Mouse (Mus musculus) G1E (cell line): Measurements from ENCODE around the gene Dtnbp1.

Experiments
- CTCF ChIP-seq: IDR thresholded peaks from 2 replicates; pipeline ENCODE4 v1.5.1; 2012; ENCODE audit warnings: low read depth, low read length, inconsistent platforms, mixed read lengths
- GATA1 ChIP-seq: IDR thresholded peaks from 2 replicates; pipeline ENCODE4 v1.6.1; 2012; ENCODE audit warnings: borderline replicate concordance, low read length, inconsistent platforms, mixed read lengths
- POLR2AphosphoS5 ChIP-seq: IDR thresholded peaks from 2 replicates; pipeline ENCODE4 v1.6.1; 2012; ENCODE audit warnings: low read depth, low read length, inconsistent platforms; ENCODE audit not compliant: insufficient replicate concordance
- TAL1 ChIP-seq: conservative IDR thresholded peaks from 2 replicates; pipeline ENCODE4 v1.6.1; 2012; ENCODE audit warnings: low read depth, low read length, inconsistent platforms, mixed read lengths

DNA sequence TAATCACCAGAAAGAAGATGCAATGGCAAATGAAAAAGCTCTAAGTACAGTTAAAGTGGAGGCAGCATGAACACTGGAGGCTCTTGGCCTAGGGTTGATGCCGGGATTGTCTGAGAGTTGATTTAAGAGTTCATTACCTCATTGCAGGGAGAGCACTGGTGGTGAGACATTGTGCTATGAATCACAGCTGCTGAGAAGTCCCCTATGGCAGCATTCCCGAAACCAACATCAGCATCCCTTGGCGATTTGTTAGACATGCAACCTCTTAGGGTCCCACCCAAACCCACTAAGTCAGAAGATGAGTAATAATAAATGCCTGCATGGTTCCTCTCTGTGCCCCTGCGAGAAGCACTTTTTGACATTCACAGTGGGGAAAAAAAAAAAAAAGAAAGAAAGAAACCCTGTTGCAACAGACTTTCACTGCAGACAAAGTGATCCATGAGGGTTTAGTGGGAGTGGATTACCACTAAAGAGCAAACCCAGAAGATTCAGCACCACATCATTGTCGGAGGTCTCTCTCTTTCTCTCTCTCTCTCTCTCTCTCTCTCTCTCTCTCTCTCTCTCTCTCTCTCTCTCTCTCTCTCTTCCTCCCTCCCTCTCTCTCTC, 3.1 kb upstream of the Dtnbp1 start:
- TF ChIP-seq CTCF = no peak
- TF ChIP-seq TAL1 = no peak
- no peak for TF ChIP-seq POLR2AphosphoS5
- no peak for TF ChIP-seq GATA1
